Mouse (Mus musculus) lung, adult 2 months (tissue): ENCODE measurements around the gene Nt5dc3.

Experiments
- CTCF ChIP-seq: fragments of 200-500 bp; IDR thresholded peaks from 2 replicates; pipeline ENCODE4 v1.5.1; 2011; ENCODE audit warnings: mild to moderate bottlenecking, low read length, control low read depth; ENCODE audit not compliant: insufficient read depth
- POLR2A ChIP-seq: fragments of 200-500 bp; IDR thresholded peaks from 2 replicates; pipeline ENCODE4 v1.6.1; 2011; ENCODE audit warnings: low read depth, mild to moderate bottlenecking, control low read depth, low read length, borderline replicate concordance; ENCODE audit errors: extremely low read depth

DNA sequence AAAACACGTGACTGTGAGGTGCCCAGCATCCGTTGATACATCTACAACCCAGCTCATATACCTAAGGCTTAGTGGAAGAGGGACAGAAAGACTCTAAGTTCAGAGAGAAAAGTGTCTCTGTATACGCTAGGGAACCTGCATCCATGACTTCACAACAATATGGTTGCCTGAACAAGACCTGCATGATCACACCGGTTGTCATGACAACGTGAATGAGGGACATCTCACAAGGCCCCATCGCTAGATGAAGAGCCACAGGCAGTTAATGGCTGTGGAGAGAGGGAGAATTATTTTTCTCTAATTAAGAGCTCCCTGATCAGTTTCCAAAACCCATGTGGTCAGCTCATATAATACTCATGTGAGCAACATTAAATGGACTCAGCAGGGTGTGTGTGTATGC is 73.4 kb downstream of the Nt5dc3 start:
- TF ChIP-seq POLR2A (no peak), CTCF (no peak)
